Mouse (Mus musculus) MEL (cell line): ENCODE data around the gene Wdr1. TPM values are rescaled to one million over a fixed set of nuclear protein-coding genes. Genes with fewer than 3 reads are reported as not detected.

Experiments used
- DNase-seq: peaks from one replicate; pipeline ENCODE4 v3.0.0; 2011; ENCODE audit warnings: low read depth, low spot score
- H3K27ac ChIP-seq: 2 replicates; pipeline ENCODE4 v1.5.1; 2012; ENCODE audit warnings: low read depth, mild to moderate bottlenecking, control low read depth, low read length, moderate library complexity; ENCODE audit not compliant: control insufficient read depth
- H3K27me3 ChIP-seq, 2 experiments: fragments of 150-350 bp in 1 of 2; sonication (generic) in 1 of 2; 2 replicates each; pipeline ENCODE4 v1.6.1; 2012; ENCODE audit warnings: low read length in 2 of 2, mild to moderate bottlenecking in 2 of 2, improper control_type of control experiment in 1 of 2, moderate library complexity in 1 of 2; ENCODE audit not compliant: insufficient read depth in 2 of 2, control insufficient read depth in 1 of 2
- H3K36me3 ChIP-seq, 2 experiments: 2 replicates each; pipeline ENCODE4 v1.6.1; 2012 to 2014; ENCODE audit warnings: low read length in 2 of 2, improper control_type of control experiment in 1 of 2, inconsistent platforms in 1 of 2, mild to moderate bottlenecking in 1 of 2; ENCODE audit not compliant: insufficient read depth in 2 of 2, control insufficient read depth in 1 of 2
- H3K4me1 ChIP-seq, 2 experiments: fragments of 150-350 bp in 1 of 2; sonication (generic) in 1 of 2; 2 replicates each; pipeline ENCODE4 v1.6.1; 2012; ENCODE audit warnings: low read length in 2 of 2, improper control_type of control experiment in 1 of 2, mild to moderate bottlenecking in 1 of 2; ENCODE audit not compliant: insufficient read depth in 2 of 2, control insufficient read depth in 1 of 2
- H3K4me3 ChIP-seq, 2 experiments: fragments of 150-350 bp in 1 of 2; sonication (generic) in 1 of 2; 2 replicates each; pipeline ENCODE4 v1.5.1; 2012; ENCODE audit warnings: low read depth in 2 of 2, low read length in 2 of 2, mild to moderate bottlenecking in 2 of 2, moderate library complexity in 2 of 2, control low read depth in 1 of 2, improper control_type of control experiment in 1 of 2; ENCODE audit not compliant: control insufficient read depth in 1 of 2, insufficient read depth in 1 of 2
- H3K79me2 ChIP-seq: 2 replicates; pipeline ENCODE4 v1.6.1; 2012; ENCODE audit warnings: mild to moderate bottlenecking, low read length, moderate library complexity; ENCODE audit not compliant: control insufficient read depth, poor library complexity, insufficient read depth
- H3K9ac ChIP-seq: 2 replicates; pipeline ENCODE4 v1.6.1; 2012; ENCODE audit warnings: low read depth, mild to moderate bottlenecking, control low read depth, low read length, moderate library complexity; ENCODE audit not compliant: control insufficient read depth, poor library complexity, severe bottlenecking
- H3K9me3 ChIP-seq: fragments of 150-350 bp; sonication (generic); replicated peaks from 2 replicates; pipeline ENCODE4 v1.6.1; 2012; ENCODE audit warnings: mild to moderate bottlenecking, low read length, improper control_type of control experiment, moderate library complexity; ENCODE audit not compliant: insufficient read depth
- CHD1 ChIP-seq: IDR thresholded peaks from 2 replicates; pipeline ENCODE4 v1.6.1; 2012; ENCODE audit warnings: low read depth, mild to moderate bottlenecking, inconsistent platforms, low read length, improper control_type of control experiment
- CHD2 ChIP-seq: IDR thresholded peaks from 2 replicates; pipeline ENCODE4 v1.6.1; 2011; ENCODE audit warnings: low read length, improper control_type of control experiment
- CTCF ChIP-seq, 3 experiments: IDR thresholded peaks in 2 of 3; conservative IDR thresholded peaks in 1 of 3; 2 replicates each; pipeline ENCODE4 v1.5.1; 2011 to 2012; ENCODE audit warnings: low read length in 3 of 3, low read depth in 2 of 3, mild to moderate bottlenecking in 2 of 3, improper control_type of control experiment in 1 of 3, inconsistent platforms in 1 of 3, mixed read lengths in 1 of 3, moderate library complexity in 1 of 3; ENCODE audit not compliant: control insufficient read depth in 1 of 3, insufficient read depth in 1 of 3, poor library complexity in 1 of 3, severe bottlenecking in 1 of 3
- EP300 ChIP-seq, 2 experiments: IDR thresholded peaks; 2 replicates each; pipeline ENCODE4 v1.6.1; 2011; ENCODE audit warnings: improper control_type of control experiment in 2 of 2, low read length in 2 of 2, low read depth in 1 of 2, mild to moderate bottlenecking in 1 of 2
- GATA1 ChIP-seq: IDR thresholded peaks from 2 replicates; pipeline ENCODE4 v1.6.1; 2011; ENCODE audit warnings: low read depth, low read length, improper control_type of control experiment
- HCFC1 ChIP-seq: IDR thresholded peaks from 2 replicates; pipeline ENCODE4 v1.6.1; 2012; ENCODE audit warnings: low read depth, mild to moderate bottlenecking, inconsistent platforms, low read length, improper control_type of control experiment, moderate library complexity
- KAT2A ChIP-seq: conservative IDR thresholded peaks from 2 replicates; pipeline ENCODE4 v1.6.1; 2012; ENCODE audit warnings: low read depth, low read length, improper control_type of control experiment, inconsistent platforms
- MAFK ChIP-seq: IDR thresholded peaks from 2 replicates; pipeline ENCODE4 v1.6.1; 2011; ENCODE audit warnings: low read depth, mild to moderate bottlenecking, low read length, improper control_type of control experiment, borderline replicate concordance
- MAX ChIP-seq: IDR thresholded peaks from 2 replicates; pipeline ENCODE4 v1.6.1; 2011; ENCODE audit warnings: low read length, improper control_type of control experiment
- MAZ ChIP-seq: IDR thresholded peaks from 2 replicates; pipeline ENCODE4 v1.6.1; 2012; ENCODE audit warnings: low read depth, mild to moderate bottlenecking, inconsistent platforms, low read length, improper control_type of control experiment
- MEF2A ChIP-seq: IDR thresholded peaks from 2 replicates; pipeline ENCODE4 v1.6.1; 2014; ENCODE audit warnings: low read depth, mild to moderate bottlenecking, inconsistent platforms, low read length, improper control_type of control experiment; ENCODE audit not compliant: poor library complexity, insufficient replicate concordance, severe bottlenecking; ENCODE audit errors: extremely low read depth
- MXI1 ChIP-seq: IDR thresholded peaks from 2 replicates; pipeline ENCODE4 v1.6.1; 2011; ENCODE audit warnings: mild to moderate bottlenecking, low read depth, low read length, improper control_type of control experiment
- MYC ChIP-seq: IDR thresholded peaks from 2 replicates; pipeline ENCODE4 v1.6.1; 2011; ENCODE audit warnings: low read depth, mild to moderate bottlenecking, low read length, improper control_type of control experiment, moderate library complexity
- NRF1 ChIP-seq: IDR thresholded peaks from 2 replicates; pipeline ENCODE4 v1.6.1; 2014; ENCODE audit warnings: low read depth, mild to moderate bottlenecking, inconsistent platforms, low read length, improper control_type of control experiment, moderate library complexity; ENCODE audit not compliant: poor library complexity, insufficient read depth, severe bottlenecking
- POLR2A ChIP-seq, 2 experiments: IDR thresholded peaks; 2 replicates each; pipeline ENCODE4 v1.6.1; 2011 to 2012; ENCODE audit warnings: low read length in 2 of 2, mild to moderate bottlenecking in 2 of 2, control low read depth in 1 of 2, improper control_type of control experiment in 1 of 2, low read depth in 1 of 2, moderate library complexity in 1 of 2; ENCODE audit not compliant: control insufficient read depth in 1 of 2, insufficient read depth in 1 of 2, poor library complexity in 1 of 2
- SIN3A ChIP-seq: IDR thresholded peaks from 2 replicates; pipeline ENCODE4 v1.6.1; 2012; ENCODE audit warnings: low read length, improper control_type of control experiment, inconsistent platforms
- SMC3 ChIP-seq: IDR thresholded peaks from 2 replicates; pipeline ENCODE4 v1.6.1; 2011; ENCODE audit warnings: low read depth, low read length, improper control_type of control experiment
- TAL1 ChIP-seq: IDR thresholded peaks from 2 replicates; pipeline ENCODE4 v1.6.1; 2012; ENCODE audit warnings: mild to moderate bottlenecking, inconsistent platforms, low read length, moderate library complexity, mixed read lengths
- TBP ChIP-seq: IDR thresholded peaks from 2 replicates; pipeline ENCODE4 v1.8.0; 2011; ENCODE audit warnings: low read depth, low read length, improper control_type of control experiment
- TCF12 ChIP-seq: IDR thresholded peaks from 2 replicates; pipeline ENCODE4 v1.6.1; 2014; ENCODE audit warnings: low read depth, mild to moderate bottlenecking, inconsistent platforms, low read length, improper control_type of control experiment, moderate library complexity
- UBTF ChIP-seq: IDR thresholded peaks from 2 replicates; pipeline ENCODE4 v1.6.1; 2012; ENCODE audit warnings: low read depth, mild to moderate bottlenecking, inconsistent platforms, low read length, improper control_type of control experiment, moderate library complexity, borderline replicate concordance; ENCODE audit not compliant: insufficient read depth
- USF2 ChIP-seq, 2 experiments: IDR thresholded peaks; 2 replicates each; pipeline ENCODE4 v1.6.1; 2011 to 2012; ENCODE audit warnings: improper control_type of control experiment in 2 of 2, low read length in 2 of 2, borderline replicate concordance in 1 of 2, inconsistent platforms in 1 of 2, low read depth in 1 of 2, mild to moderate bottlenecking in 1 of 2; ENCODE audit not compliant: insufficient read depth in 1 of 2
- ZC3H11A ChIP-seq: IDR thresholded peaks from 2 replicates; pipeline ENCODE4 v1.6.1; 2012; ENCODE audit warnings: low read depth, mild to moderate bottlenecking, inconsistent platforms, low read length, improper control_type of control experiment
- ZKSCAN1 ChIP-seq: IDR thresholded peaks from 2 replicates; pipeline ENCODE4 v1.6.1; 2012; ENCODE audit warnings: low read depth, mild to moderate bottlenecking, inconsistent platforms, low read length, improper control_type of control experiment, moderate library complexity
- ZMIZ1 ChIP-seq: IDR thresholded peaks from 2 replicates; pipeline ENCODE4 v1.6.1; 2012; ENCODE audit warnings: low read depth, mild to moderate bottlenecking, inconsistent platforms, low read length, improper control_type of control experiment, moderate library complexity
- ZNF384 ChIP-seq: IDR thresholded peaks from 2 replicates; pipeline ENCODE4 v1.6.1; 2012; ENCODE audit warnings: low read depth, mild to moderate bottlenecking, inconsistent platforms, low read length, improper control_type of control experiment
- polyA plus RNA-seq, 2 experiments: library from polyadenylated mRNA; stranded (reverse) in 1 of 2; unstranded in 1 of 2; fragments of >175 nt in 1 of 2; fragments of >200 nt in 1 of 2; gene quantifications; 2 replicates each; pipeline versions ENCODE4 v1.2.1 to v1.2.4; 2012; ENCODE audit warnings: low replicate concordance in 2 of 2, low read depth in 1 of 2; ENCODE audit not compliant: insufficient read length in 2 of 2, insufficient read depth in 1 of 2, missing spikeins in 1 of 2
- total RNA-seq: library from RNA; depleted of rRNA; stranded (reverse); fragments of 300-350 nt; gene quantifications from 2 replicates; pipeline ENCODE4 v1.2.3, GENCODE M21; 2012

Gene Wdr1
- total and polyA plus RNA-seq, 3 experiments, result 144 to 174 TPM; not detected in 1

- Histone ChIP-seq H3K27me3 (no peaks in the 10 kb centered on the region), H3K4me3 (peak overlapping the region; percentile 86), H3K27ac (peak overlapping the region; percentile 0; the same call in 1 of the 2 replicates), H3K4me1 (peaks cover 4 to 41% of the 10 kb centered on the region in 2 experiments), H3K9me3 (no peaks in the 10 kb centered on the region), H3K9ac (peak overlapping the region; percentile 83), H3K79me2 (no peaks in the 10 kb centered on the region), H3K36me3 (peaks cover 0 to 14% of the 10 kb centered on the region in 2 experiments; a peak in 2 of 4 replicates)
- DNase-seq, result peak; percentile 36
- TF ChIP-seq TCF12 (no peak), MXI1 (peak; percentile 60)
Observed at GRCm38 (mm10) chr5:38480822-38481707, 82.0 kb downstream of the Wdr1 start.

GRCm38 (mm10) chr5:38479908-38480725 lies 82.9 kb downstream of the Wdr1 start:
- DNase-seq, result peak; percentile 88
- no peaks in the 10 kb centered on the region for H3K9me3 ChIP-seq
- peaks cover 0 to 14% of the 10 kb centered on the region in 2 experiments; a peak in 2 of 4 replicates for H3K36me3 ChIP-seq
- no peaks in the 10 kb centered on the region for H3K79me2 ChIP-seq
- peak overlapping the region; percentile 86 for H3K4me3 ChIP-seq
- no peaks in the 10 kb centered on the region for H3K27me3 ChIP-seq
- H3K4me1 ChIP-seq, result peaks cover 4 to 40% of the 10 kb centered on the region in 2 experiments
- H3K9ac ChIP-seq, result peak overlapping the region; percentile 83
- H3K27ac ChIP-seq, result peak overlapping the region; percentile 63
- TF ChIP-seq SMC3, result no peak
- 0 out of 2 replicates have a peak, but pooled peaks have one; percentile 57 for TF ChIP-seq MYC
- TF ChIP-seq TAL1, result no peak
- TF ChIP-seq NRF1, result no peak
- TF ChIP-seq USF2 (IDR thresholded peaks at IDR 0.05; ENCODE audit: borderline replicate concordance in 1 of 2, insufficient read depth in 1 of 2, low read depth in 1 of 2, low read length in 2 of 2), result no peak
- no peak for TF ChIP-seq MAFK
- no peak for TF ChIP-seq CTCF (IDR thresholded peaks at IDR 0.05 in 2 of 3, conservative IDR thresholded peaks at IDR 0.05 in 1 of 3; ENCODE audit: control insufficient read depth in 1 of 3, insufficient read depth in 1 of 3, low read depth in 2 of 3, low read length in 3 of 3, poor library complexity in 1 of 3, severe bottlenecking in 1 of 3)
- peak; percentile 66 for TF ChIP-seq TBP
- TF ChIP-seq ZKSCAN1, result no peak
- peak; percentile 85 for TF ChIP-seq MXI1
- no peak for TF ChIP-seq KAT2A
- TF ChIP-seq MAX, result peak; percentile 77
- no peak for TF ChIP-seq MAZ
- TF ChIP-seq EP300 (IDR thresholded peaks at IDR 0.05; ENCODE audit: low read depth in 1 of 2, low read length in 2 of 2), result no peak
- TF ChIP-seq CHD2, result no peak
- TF ChIP-seq ZNF384, result peak; percentile 74
- TF ChIP-seq HCFC1, result 0 out of 2 replicates have a peak, but pooled peaks have one; percentile 56
- TF ChIP-seq ZMIZ1, result peak; percentile 32; the same call in 1 of the 2 replicates
- no peak for TF ChIP-seq MEF2A
- TF ChIP-seq POLR2A (IDR thresholded peaks at IDR 0.05; ENCODE audit: control insufficient read depth in 1 of 2, insufficient read depth in 1 of 2, low read depth in 1 of 2, low read length in 2 of 2, poor library complexity in 1 of 2), result peak in 1 of 2 experiments; percentile 66; a peak in 2 of 4 replicates
- no peak for TF ChIP-seq CHD1
- 0 out of 2 replicates have a peak, but pooled peaks have one; percentile 15 for TF ChIP-seq ZC3H11A
- peak; percentile 12; the same call in 1 of the 2 replicates for TF ChIP-seq GATA1
- no peak for TF ChIP-seq UBTF
- peak; percentile 80 for TF ChIP-seq SIN3A
